21 mouse cellular contexts compared by ENCODE assay signal in genomic region chr16:73117338-73117737, GRCm38 (mm10).
DNase-seq lines count a peak whose midpoint lies in the region; ATAC-seq lines count a peak whose summit lies in the region.
"Had no signal": no experiment of that assay in that cellular context is flagged by ENCODE, and none has a peak within 500 bp of the region (broad histone marks: within the 10 kb centered on the region; RNA-seq: fewer than 3 reads in every experiment).

No protein-coding gene starts in this region.

- H3K4me1 ChIP-seq in midbrain, embryonic 11.5 days (ENCODE audit: control insufficient read depth, insufficient read depth, low read length) = no peaks in the 10 kb centered on the region
- no peaks in the 10 kb centered on the region for H3K4me1 ChIP-seq in midbrain, embryonic 16.5 days (ENCODE audit: control insufficient read depth, insufficient read depth, low read length)
- H3K4me1 ChIP-seq: embryonic facial prominence, embryonic 12.5 days; forebrain, embryonic 13.5 days; forebrain, embryonic 15.5 days had no signal

- DNase-seq in embryo, embryonic 10.5 days (ENCODE audit: low spot score) = peak; percentile 68
- DNase-seq in embryo, embryonic 9.5 days (ENCODE audit: extremely low spot score) = no peak
- DNase-seq in midbrain, embryonic 11.5 days (ENCODE audit: low spot score, missing footprints) = peak; percentile 81
- DNase-seq in R1 (ENCODE audit: low read depth, low spot score) (peak; percentile 56), ZHBTc4 (ENCODE audit: low read depth, low spot score) (peak; percentile 29)
- DNase-seq in cerebellum, adult 9-11 months = no peak
- DNase-seq in ovary, adult 18-20 months (ENCODE audit: low spot score) = no peak
- DNase-seq: adrenal gland, adult 2 months; adrenal gland, postnatal 10 days; adrenal gland, postnatal 25 days; cerebellum, adult 11 months; cerebellum, adult 18-20 months; cerebellum, adult 8-10 months; cerebellum, postnatal 10 days; cerebellum, postnatal 25 days; forebrain, postnatal 0 days had no signal

- H3K4me2 ChIP-seq in midbrain, embryonic 11.5 days = no peak overlapping the region
- no peak overlapping the region for H3K4me2 ChIP-seq in midbrain, embryonic 16.5 days (ENCODE audit: low read length)
- H3K4me2 ChIP-seq: embryonic facial prominence, embryonic 12.5 days; forebrain, embryonic 13.5 days; forebrain, embryonic 15.5 days had no signal

- H3K27ac ChIP-seq in midbrain, embryonic 11.5 days (ENCODE audit: low read depth, low read length) = no peak overlapping the region
- H3K27ac ChIP-seq in midbrain, embryonic 16.5 days (ENCODE audit: low read length) = no peak overlapping the region
- H3K27ac ChIP-seq: embryonic facial prominence, embryonic 10.5 days; embryonic facial prominence, embryonic 12.5 days; forebrain, embryonic 13.5 days; forebrain, embryonic 15.5 days had no signal

- H3K4me3 ChIP-seq in midbrain, embryonic 11.5 days (ENCODE audit: low read depth, low read length) = no peak overlapping the region
- H3K4me3 ChIP-seq in midbrain, embryonic 16.5 days (ENCODE audit: low read depth, low read length) = no peak overlapping the region
- H3K4me3 ChIP-seq: embryonic facial prominence, embryonic 10.5 days; embryonic facial prominence, embryonic 12.5 days; forebrain, embryonic 13.5 days; forebrain, embryonic 15.5 days had no signal

- WGBS in midbrain, embryonic 11.5 days = 28% methylated on average over 2 of the region's 2 CpGs
- WGBS in midbrain, embryonic 16.5 days = 13% methylated on average over 2 of the region's 2 CpGs

- ATAC-seq in midbrain, embryonic 11.5 days (ENCODE audit: low FRiP score) = peak; percentile 67; the same call in 1 of the 2 replicates
- ATAC-seq in midbrain, embryonic 16.5 days = no peak
- ATAC-seq: forebrain, embryonic 13.5 days; forebrain, embryonic 15.5 days; forebrain, postnatal 0 days had no signal

- H3K27me3 ChIP-seq in midbrain, embryonic 11.5 days (ENCODE audit: control insufficient read depth, insufficient read depth, low read length) = no peaks in the 10 kb centered on the region
- H3K27me3 ChIP-seq in midbrain, embryonic 16.5 days (ENCODE audit: control insufficient read depth, insufficient read depth, low read depth, low read length) = no peaks in the 10 kb centered on the region
- H3K27me3 ChIP-seq: embryonic facial prominence, embryonic 12.5 days; forebrain, embryonic 13.5 days; forebrain, embryonic 15.5 days had no signal

- H3K9ac ChIP-seq in midbrain, embryonic 11.5 days (ENCODE audit: low read length) = no peak overlapping the region
- no peak overlapping the region for H3K9ac ChIP-seq in midbrain, embryonic 16.5 days (ENCODE audit: low read depth, low read length)
- H3K9ac ChIP-seq: embryonic facial prominence, embryonic 12.5 days; forebrain, embryonic 13.5 days; forebrain, embryonic 15.5 days; forebrain, postnatal 0 days had no signal

- no peaks in the 10 kb centered on the region for H3K36me3 ChIP-seq in midbrain, embryonic 11.5 days (ENCODE audit: control insufficient read depth, insufficient read depth, low read length)
- H3K36me3 ChIP-seq in midbrain, embryonic 16.5 days (ENCODE audit: control insufficient read depth, insufficient read depth, low read length) = no peaks in the 10 kb centered on the region
- H3K36me3 ChIP-seq: embryonic facial prominence, embryonic 10.5 days; embryonic facial prominence, embryonic 12.5 days; forebrain, embryonic 15.5 days had no signal

- no peaks in the 10 kb centered on the region for H3K9me3 ChIP-seq in midbrain, embryonic 11.5 days (ENCODE audit: control insufficient read depth, low read length)
- no peaks in the 10 kb centered on the region for H3K9me3 ChIP-seq in midbrain, embryonic 16.5 days (replicated peaks; ENCODE audit: control insufficient read depth, low read length, poor library complexity, severe bottlenecking)
- H3K9me3 ChIP-seq: embryonic facial prominence, embryonic 10.5 days; embryonic facial prominence, embryonic 12.5 days; forebrain, embryonic 13.5 days; forebrain, embryonic 15.5 days had no signal

Comparison
In these comparisons a context has a peak if more than half of its experiments do, and no peak if none do; other contexts are left out.
1. DNase-seq: peak in embryo, embryonic 10.5 days (single experiment), midbrain, embryonic 11.5 days (single experiment), R1 (single experiment) and ZHBTc4 (single experiment); none in embryo, embryonic 9.5 days (single experiment), cerebellum, adult 9-11 months (single experiment) and ovary, adult 18-20 months (single experiment).